Mouse (Mus musculus): ENCODE measurements around the gene Pnmal2. TPM values are rescaled to one million over a fixed set of nuclear protein-coding genes. Genes with fewer than 3 reads are reported as not detected.

Pnmal2 gene
- polyA plus RNA-seq, 1 experiment from 2014 or later: 3.3 TPM

DNA sequence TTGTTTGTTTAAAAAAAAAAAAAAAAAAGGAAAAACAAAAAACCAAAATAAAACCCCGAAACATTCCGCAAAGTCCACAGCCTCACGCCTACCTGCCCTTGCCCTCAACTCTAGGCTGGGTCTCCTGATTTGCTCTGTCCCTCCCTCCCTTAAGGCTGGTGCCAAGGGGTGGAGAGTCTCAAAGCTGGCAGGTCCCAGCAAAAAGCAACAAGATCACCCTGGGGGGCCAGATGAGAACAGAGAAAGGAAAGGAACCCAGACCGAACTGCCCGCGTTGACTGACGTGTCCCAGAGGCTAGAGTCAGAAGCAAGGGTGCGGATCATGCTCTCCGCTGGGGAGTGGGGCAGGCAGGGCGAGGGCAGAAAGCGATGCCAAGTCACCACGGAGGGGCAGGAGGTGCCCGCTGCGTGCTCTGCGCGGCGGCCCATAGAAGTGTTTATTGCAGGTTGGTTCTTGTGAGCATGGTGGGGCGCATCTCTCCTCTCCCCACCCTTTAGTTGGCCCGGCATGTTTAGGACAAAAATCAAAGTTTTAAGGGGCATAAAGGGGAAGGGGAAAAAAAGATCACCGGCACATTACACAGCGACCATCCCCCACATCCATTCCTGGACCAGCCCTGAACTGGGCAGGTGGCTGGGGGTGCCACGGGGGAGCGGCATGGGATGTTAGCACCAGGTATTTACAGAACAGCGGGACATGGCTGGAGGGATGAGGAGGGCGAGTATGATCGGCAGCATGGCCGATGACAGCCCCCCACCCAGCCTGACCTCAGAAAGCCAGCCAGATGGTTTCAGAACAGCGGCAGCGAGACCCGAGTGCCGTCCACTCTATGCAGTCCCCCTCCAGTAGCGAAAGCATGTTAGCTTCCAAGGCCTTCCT lies 28.8 kb upstream of the Pnmal2 start:
- 92% methylated on average over 32 of the region's 32 CpGs for WGBS
- no peaks in the 10 kb centered on the region for H3K9me3 ChIP-seq (ENCODE audit: control insufficient read depth)
- no peak overlapping the region for H3K9ac ChIP-seq (ENCODE audit: low read depth, low read length)
- no peak for ATAC-seq
- no peak overlapping the region for H3K4me2 ChIP-seq (replicated peaks; ENCODE audit: low read depth)
- H3K36me3 ChIP-seq (ENCODE audit: control insufficient read depth, insufficient read depth): peaks cover 48% of the 10 kb centered on the region
- no peaks in the 10 kb centered on the region for H3K27me3 ChIP-seq (replicated peaks; ENCODE audit: control insufficient read depth, insufficient read depth, low read length)
- H3K4me1 ChIP-seq (replicated peaks; ENCODE audit: control insufficient read depth, insufficient read depth, low read length): peaks cover 2% of the 10 kb centered on the region; the same call in 1 of the 2 replicates
- no peak for TF ChIP-seq CTCF (IDR thresholded peaks at IDR 0.05; ENCODE audit: low read depth)
- no peak overlapping the region for H3K4me3 ChIP-seq (ENCODE audit: low read depth, low read length)
- H3K27ac ChIP-seq (ENCODE audit: low read depth, low read length): no peak overlapping the region

DNA sequence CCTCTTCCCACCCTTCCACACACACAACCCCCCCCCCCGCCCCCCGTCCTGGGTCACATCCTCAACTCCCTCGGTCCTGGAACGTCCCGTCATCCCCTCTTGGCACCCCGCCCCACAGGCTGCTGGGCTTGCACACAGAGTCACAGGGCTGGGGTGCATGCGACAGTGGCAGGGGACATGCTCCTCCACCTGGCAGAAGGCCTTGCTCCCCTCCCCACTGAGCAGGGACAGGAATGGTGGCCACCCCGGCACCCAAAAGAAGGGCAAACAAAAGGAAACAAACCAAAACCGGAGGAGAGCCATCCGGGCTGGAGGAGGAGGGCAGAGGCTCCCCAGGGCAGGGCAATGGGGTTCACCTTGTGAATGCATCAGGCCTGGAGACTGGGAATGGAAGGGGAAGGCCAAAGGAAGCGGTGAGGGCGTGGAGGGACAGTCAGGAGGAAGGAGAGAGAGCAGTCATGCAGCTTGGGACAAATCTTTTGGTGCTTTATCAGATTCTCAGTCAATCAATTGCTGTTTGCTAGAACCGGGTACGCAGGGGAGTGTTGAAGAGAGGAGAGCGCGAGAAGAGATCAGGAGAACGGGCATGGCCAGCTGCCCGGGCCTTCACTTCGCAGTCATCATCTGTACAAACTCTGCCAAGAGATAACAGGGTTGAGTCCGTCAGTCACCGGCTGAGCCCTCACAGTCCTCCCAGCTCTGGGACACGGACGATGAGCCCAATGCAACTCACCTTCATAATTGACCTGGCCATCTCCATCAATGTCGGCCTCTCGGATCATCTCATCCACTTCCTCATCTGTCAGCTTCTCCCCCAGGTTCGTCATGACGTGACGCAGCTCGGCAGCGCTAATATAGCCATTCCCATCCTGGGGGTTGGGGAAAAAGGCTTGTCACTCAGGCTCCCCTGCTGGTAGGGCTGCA lies 27.9 kb upstream of the Pnmal2 start:
- Histone ChIP-seq H3K27ac (ENCODE audit: low read depth, low read length) (no peak overlapping the region), H3K27me3 (replicated peaks; ENCODE audit: control insufficient read depth, insufficient read depth, low read length) (no peaks in the 10 kb centered on the region), H3K4me2 (replicated peaks; ENCODE audit: low read depth) (no peak overlapping the region), H3K4me1 (replicated peaks; ENCODE audit: control insufficient read depth, insufficient read depth, low read length) (peaks cover 9% of the 10 kb centered on the region; the same call in 1 of the 2 replicates), H3K9me3 (ENCODE audit: control insufficient read depth) (no peaks in the 10 kb centered on the region), H3K36me3 (ENCODE audit: control insufficient read depth, insufficient read depth) (peaks cover 48% of the 10 kb centered on the region), H3K4me3 (ENCODE audit: low read depth, low read length) (no peak overlapping the region), H3K9ac (ENCODE audit: low read depth, low read length) (no peak overlapping the region)
- 72% methylated on average over 30 of the region's 30 CpGs for WGBS
- no peak for ATAC-seq
- no peak for TF ChIP-seq CTCF (IDR thresholded peaks at IDR 0.05; ENCODE audit: low read depth)

GRCm38 (mm10) chr7:16917447-16917846 lies 27.0 kb upstream of the Pnmal2 start:
- H3K9me3 ChIP-seq (ENCODE audit: control insufficient read depth): no peaks in the 10 kb centered on the region
- ATAC-seq: no peak
- 71% methylated on average over 11 of the region's 11 CpGs for WGBS

DNA sequence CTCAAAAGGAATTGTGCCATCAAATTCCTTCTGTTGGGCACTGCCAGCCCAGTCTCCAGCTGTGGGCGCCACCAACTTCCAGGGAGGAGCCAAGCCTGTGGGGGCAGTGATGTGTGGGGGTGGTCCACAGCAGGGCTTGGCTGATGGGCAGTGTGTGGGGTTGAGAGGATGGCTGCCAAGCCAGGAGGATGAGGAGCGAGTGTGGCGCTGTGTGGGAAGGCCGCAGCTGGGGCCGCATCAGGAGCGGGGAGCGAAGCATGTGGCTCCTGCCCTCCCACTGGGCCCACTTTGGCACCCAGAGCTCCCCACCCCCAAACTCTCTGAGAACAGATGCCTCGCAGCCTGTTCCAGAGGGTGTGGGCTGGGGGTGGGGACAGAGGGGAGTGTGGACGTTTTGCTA lies 26.5 kb upstream of the Pnmal2 start:
- H3K36me3 ChIP-seq (ENCODE audit: control insufficient read depth, insufficient read depth): peaks cover 48% of the 10 kb centered on the region
- 77% methylated on average over 9 of the region's 9 CpGs for WGBS
- 0 out of 2 replicates have a peak overlapping the region, but pooled peaks have one; percentile 5 for H3K27ac ChIP-seq (ENCODE audit: low read depth, low read length)
- peaks cover 9% of the 10 kb centered on the region; the same call in 1 of the 2 replicates for H3K4me1 ChIP-seq (replicated peaks; ENCODE audit: control insufficient read depth, insufficient read depth, low read length)
- no peak overlapping the region for H3K4me2 ChIP-seq (replicated peaks; ENCODE audit: low read depth)
- no peaks in the 10 kb centered on the region for H3K27me3 ChIP-seq (replicated peaks; ENCODE audit: control insufficient read depth, insufficient read depth, low read length)
- H3K4me3 ChIP-seq (ENCODE audit: low read depth, low read length): no peak overlapping the region
- no peak for TF ChIP-seq CTCF (IDR thresholded peaks at IDR 0.05; ENCODE audit: low read depth)
- no peaks in the 10 kb centered on the region for H3K9me3 ChIP-seq (ENCODE audit: control insufficient read depth)
- H3K9ac ChIP-seq (ENCODE audit: low read depth, low read length): no peak overlapping the region
- ATAC-seq: no peak

More at GRCm38 (mm10) chr7:16917447-16917846, 27.0 kb upstream of the Pnmal2 start:
- H3K27me3 ChIP-seq (replicated peaks; ENCODE audit: control insufficient read depth, insufficient read depth, low read length): no peaks in the 10 kb centered on the region
- H3K36me3 ChIP-seq (ENCODE audit: control insufficient read depth, insufficient read depth): peaks cover 48% of the 10 kb centered on the region
- no peak overlapping the region for H3K27ac ChIP-seq (ENCODE audit: low read depth, low read length)
- peaks cover 9% of the 10 kb centered on the region; the same call in 1 of the 2 replicates for H3K4me1 ChIP-seq (replicated peaks; ENCODE audit: control insufficient read depth, insufficient read depth, low read length)
- no peak overlapping the region for H3K4me2 ChIP-seq (replicated peaks; ENCODE audit: low read depth)
- no peak overlapping the region for H3K9ac ChIP-seq (ENCODE audit: low read depth, low read length)
- TF ChIP-seq CTCF (IDR thresholded peaks at IDR 0.05; ENCODE audit: low read depth): no peak
- no peak overlapping the region for H3K4me3 ChIP-seq (ENCODE audit: low read depth, low read length)

GRCm38 (mm10) chr7:16918670-16919069 lies 25.8 kb upstream of the Pnmal2 start:
- Histone ChIP-seq H3K9me3 (ENCODE audit: control insufficient read depth) (no peaks in the 10 kb centered on the region), H3K36me3 (ENCODE audit: control insufficient read depth, insufficient read depth) (peaks cover 48% of the 10 kb centered on the region), H3K9ac (ENCODE audit: low read depth, low read length) (no peak overlapping the region), H3K4me3 (ENCODE audit: low read depth, low read length) (no peak overlapping the region), H3K27me3 (replicated peaks; ENCODE audit: control insufficient read depth, insufficient read depth, low read length) (no peaks in the 10 kb centered on the region), H3K4me2 (replicated peaks; ENCODE audit: low read depth) (no peak overlapping the region), H3K27ac (ENCODE audit: low read depth, low read length) (no peak overlapping the region), H3K4me1 (replicated peaks; ENCODE audit: control insufficient read depth, insufficient read depth, low read length) (peaks cover 9% of the 10 kb centered on the region; the same call in 1 of the 2 replicates)
- no peak for TF ChIP-seq CTCF (IDR thresholded peaks at IDR 0.05; ENCODE audit: low read depth)
- no peak for ATAC-seq
- 73% methylated on average over 3 of the region's 3 CpGs for WGBS
